Mouse (Mus musculus): ENCODE measurements around the gene Ormdl2. TPM values are rescaled to one million over a fixed set of nuclear protein-coding genes. Genes with fewer than 3 reads are reported as not detected.
A peak's percentile ranks its signal among the peaks of the same experiment; 100 is the strongest.
"Not testable (repeated sequence)": the region's sequence is repeated elsewhere in the genome, so short reads cannot be mapped to it uniquely, and the experiment has no call there.

Ormdl2 gene
- polyA plus RNA-seq, 1 experiment from 2014 or later = 23.6 TPM

GRCm38 (mm10) chr10:128843260-128843659 is 21.8 kb upstream of the Ormdl2 start:
- H3K9me3 ChIP-seq (ENCODE audit: control insufficient read depth, low read length) = no peaks in the 10 kb centered on the region
- H3K27me3 ChIP-seq (replicated peaks; ENCODE audit: control insufficient read depth, insufficient read depth, low read length) = no peaks in the 10 kb centered on the region
- 95% methylated on average over 5 of the region's 5 CpGs for WGBS
- H3K9ac ChIP-seq (ENCODE audit: low read depth, low read length) = no peak overlapping the region
- H3K27ac ChIP-seq (ENCODE audit: low read depth, low read length) = no peak overlapping the region
- no peak for ATAC-seq
- H3K4me2 ChIP-seq (ENCODE audit: low read length) = no peak overlapping the region
- H3K4me3 ChIP-seq (ENCODE audit: low read length) = no peak overlapping the region
- peaks cover 4% of the 10 kb centered on the region; the same call in 1 of the 2 replicates for H3K4me1 ChIP-seq (ENCODE audit: control insufficient read depth, insufficient read depth, low read depth, low read length)
- peaks cover 24% of the 10 kb centered on the region for H3K36me3 ChIP-seq (ENCODE audit: control insufficient read depth, insufficient read depth, low read length)

GRCm38 (mm10) chr10:128840612-128841011 is 19.2 kb upstream of the Ormdl2 start:
- Histone ChIP-seq H3K27me3 (replicated peaks; ENCODE audit: control insufficient read depth, insufficient read depth, low read length) (no peaks in the 10 kb centered on the region), H3K9ac (ENCODE audit: low read depth, low read length) (no peak overlapping the region), H3K36me3 (ENCODE audit: control insufficient read depth, insufficient read depth, low read length) (peaks cover 24% of the 10 kb centered on the region), H3K9me3 (ENCODE audit: control insufficient read depth, low read length) (no peaks in the 10 kb centered on the region), H3K4me2 (ENCODE audit: low read length) (no peak overlapping the region), H3K27ac (ENCODE audit: low read depth, low read length) (no peak overlapping the region), H3K4me1 (ENCODE audit: control insufficient read depth, insufficient read depth, low read depth, low read length) (peaks cover under 1% of the 10 kb centered on the region; the same call in 1 of the 2 replicates), H3K4me3 (ENCODE audit: low read length) (no peak overlapping the region)
- ATAC-seq = no peak

GRCm38 (mm10) chr10:128839434-128839833 is 18.0 kb upstream of the Ormdl2 start:
- peaks cover 26% of the 10 kb centered on the region for H3K36me3 ChIP-seq (ENCODE audit: control insufficient read depth, insufficient read depth, low read length)
- no peak overlapping the region for H3K9ac ChIP-seq (ENCODE audit: low read depth, low read length)
- H3K4me1 ChIP-seq (ENCODE audit: control insufficient read depth, insufficient read depth, low read depth, low read length) = no peaks in the 10 kb centered on the region
- H3K4me2 ChIP-seq (ENCODE audit: low read length) = no peak overlapping the region
- H3K4me3 ChIP-seq (ENCODE audit: low read length) = no peak overlapping the region
- no peak for ATAC-seq
- H3K27me3 ChIP-seq (replicated peaks; ENCODE audit: control insufficient read depth, insufficient read depth, low read length) = no peaks in the 10 kb centered on the region
- no peaks in the 10 kb centered on the region for H3K9me3 ChIP-seq (ENCODE audit: control insufficient read depth, low read length)
- H3K27ac ChIP-seq (ENCODE audit: low read depth, low read length) = no peak overlapping the region

GRCm38 (mm10) chr10:128837400-128837799 is 16.0 kb upstream of the Ormdl2 start:
- no peak overlapping the region for H3K9ac ChIP-seq (ENCODE audit: low read depth, low read length)
- H3K27ac ChIP-seq (ENCODE audit: low read depth, low read length) = no peak overlapping the region
- H3K36me3 ChIP-seq (ENCODE audit: control insufficient read depth, insufficient read depth, low read length) = peaks cover 26% of the 10 kb centered on the region
- H3K4me3 ChIP-seq (ENCODE audit: low read length) = no peak overlapping the region
- H3K4me2 ChIP-seq (ENCODE audit: low read length) = no peak overlapping the region
- H3K27me3 ChIP-seq (replicated peaks; ENCODE audit: control insufficient read depth, insufficient read depth, low read length) = no peaks in the 10 kb centered on the region
- no peaks in the 10 kb centered on the region for H3K9me3 ChIP-seq (ENCODE audit: control insufficient read depth, low read length)
- H3K4me1 ChIP-seq (ENCODE audit: control insufficient read depth, insufficient read depth, low read depth, low read length) = no peaks in the 10 kb centered on the region
- ATAC-seq = no peak

GRCm38 (mm10) chr10:128823821-128824220 is 2.4 kb upstream of the Ormdl2 start:
- Histone ChIP-seq H3K4me1 (ENCODE audit: control insufficient read depth, insufficient read depth, low read depth, low read length) (peaks cover 12% of the 10 kb centered on the region), H3K27me3 (replicated peaks; ENCODE audit: control insufficient read depth, insufficient read depth, low read length) (no peaks in the 10 kb centered on the region), H3K4me2 (ENCODE audit: low read length) (no peak overlapping the region), H3K9ac (ENCODE audit: low read depth, low read length) (no peak overlapping the region), H3K9me3 (ENCODE audit: control insufficient read depth, low read length) (no peaks in the 10 kb centered on the region), H3K36me3 (ENCODE audit: control insufficient read depth, insufficient read depth, low read length) (peaks cover 5% of the 10 kb centered on the region), H3K27ac (ENCODE audit: low read depth, low read length) (no peak overlapping the region), H3K4me3 (ENCODE audit: low read length) (no peak overlapping the region)
- no peak for ATAC-seq
- WGBS = 98% methylated on average over 9 of the region's 9 CpGs

DNA sequence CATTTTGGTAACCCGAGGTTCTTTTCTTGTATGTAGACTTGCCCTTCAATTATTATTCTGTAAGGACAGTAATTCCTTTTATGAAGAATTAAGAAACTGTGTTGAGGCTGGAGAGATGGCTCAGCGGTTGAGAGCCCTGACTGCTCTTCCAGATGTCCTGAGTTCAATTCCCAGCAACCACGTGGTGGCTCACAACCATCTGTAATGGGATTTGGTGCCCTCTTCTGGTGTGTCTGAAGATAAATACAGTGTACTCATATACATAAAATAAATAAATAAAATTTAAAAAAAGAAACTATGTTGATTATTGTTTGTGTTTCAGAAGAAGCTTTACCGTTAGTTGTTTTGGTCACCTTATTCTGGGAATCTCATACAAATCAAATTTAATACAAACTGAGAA is 1.6 kb upstream of the Ormdl2 start:
- H3K4me1 ChIP-seq (ENCODE audit: control insufficient read depth, insufficient read depth, low read depth, low read length) = peaks cover 12% of the 10 kb centered on the region
- not testable (repeated sequence) for H3K27me3 ChIP-seq (replicated peaks; ENCODE audit: control insufficient read depth, insufficient read depth, low read length); H3K4me3 ChIP-seq (ENCODE audit: low read length); ATAC-seq; H3K27ac ChIP-seq (ENCODE audit: low read depth, low read length); H3K36me3 ChIP-seq (ENCODE audit: control insufficient read depth, insufficient read depth, low read length); H3K9me3 ChIP-seq (ENCODE audit: control insufficient read depth, low read length); H3K9ac ChIP-seq (ENCODE audit: low read depth, low read length)
- WGBS = 81% methylated on average over 4 of the region's 4 CpGs
- peak overlapping the region; percentile 90; the same call in 1 of the 2 replicates for H3K4me2 ChIP-seq (ENCODE audit: low read length)

DNA sequence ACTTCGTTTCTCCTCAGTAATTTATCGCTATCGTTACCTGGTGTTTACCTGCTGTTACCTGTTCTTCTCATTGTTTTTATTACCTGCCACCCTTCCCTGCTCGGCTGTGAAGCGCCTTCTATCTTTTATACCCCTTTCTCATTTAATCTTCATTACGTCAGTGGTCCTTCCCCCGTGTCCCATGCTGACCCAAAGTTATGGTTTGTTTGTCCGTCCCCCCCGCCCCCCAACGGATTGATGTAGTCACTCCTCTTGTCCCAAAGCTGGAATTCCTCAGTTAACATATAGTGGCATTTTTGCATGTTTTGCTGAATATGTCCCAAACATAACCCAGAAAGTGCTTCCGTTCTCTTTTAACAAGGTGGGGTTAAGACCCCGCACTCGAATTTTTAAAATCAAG is 690 bp upstream of the Ormdl2 start:
- no peak for ATAC-seq
- Histone ChIP-seq H3K27me3 (replicated peaks; ENCODE audit: control insufficient read depth, insufficient read depth, low read length) (no peaks in the 10 kb centered on the region), H3K4me3 (ENCODE audit: low read length) (peak overlapping the region; percentile 86), H3K27ac (ENCODE audit: low read depth, low read length) (peak overlapping the region; percentile 66), H3K4me2 (ENCODE audit: low read length) (peak overlapping the region; percentile 90), H3K36me3 (ENCODE audit: control insufficient read depth, insufficient read depth, low read length) (peaks cover 17% of the 10 kb centered on the region), H3K9ac (ENCODE audit: low read depth, low read length) (peak overlapping the region; percentile 88), H3K9me3 (ENCODE audit: control insufficient read depth, low read length) (no peaks in the 10 kb centered on the region), H3K4me1 (ENCODE audit: control insufficient read depth, insufficient read depth, low read depth, low read length) (peaks cover 12% of the 10 kb centered on the region)
- 3% methylated on average over 13 of the region's 13 CpGs for WGBS

DNA sequence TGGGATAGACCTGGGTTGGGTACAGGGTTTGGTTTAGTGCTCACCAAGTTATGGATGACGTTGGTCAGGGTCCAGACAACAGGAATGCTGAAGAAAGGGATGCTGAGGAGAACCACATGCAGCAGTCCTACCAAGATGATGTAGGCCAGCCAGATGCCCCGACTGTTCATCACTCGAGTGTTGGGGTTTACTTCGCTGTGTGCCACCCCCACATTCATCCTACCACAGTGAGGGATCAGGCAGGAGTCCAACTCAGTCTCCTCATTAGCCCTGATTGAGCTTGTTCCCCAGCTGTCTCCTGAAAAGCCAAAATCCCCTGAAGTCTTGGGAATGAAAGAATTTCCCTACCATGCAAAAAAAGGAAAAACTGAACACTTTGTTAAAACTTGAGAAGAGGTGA is 1.2 kb downstream of the Ormdl2 start:
- WGBS = 81% methylated on average over 4 of the region's 4 CpGs
- Histone ChIP-seq H3K4me2 (ENCODE audit: low read length) (no peak overlapping the region), H3K27ac (ENCODE audit: low read depth, low read length) (no peak overlapping the region), H3K27me3 (replicated peaks; ENCODE audit: control insufficient read depth, insufficient read depth, low read length) (no peaks in the 10 kb centered on the region), H3K4me3 (ENCODE audit: low read length) (no peak overlapping the region), H3K9me3 (ENCODE audit: control insufficient read depth, low read length) (no peaks in the 10 kb centered on the region), H3K9ac (ENCODE audit: low read depth, low read length) (no peak overlapping the region), H3K4me1 (ENCODE audit: control insufficient read depth, insufficient read depth, low read depth, low read length) (peaks cover 12% of the 10 kb centered on the region), H3K36me3 (ENCODE audit: control insufficient read depth, insufficient read depth, low read length) (peaks cover 27% of the 10 kb centered on the region)
- ATAC-seq = no peak

- Histone ChIP-seq H3K36me3 (ENCODE audit: control insufficient read depth, insufficient read depth, low read length) (peaks cover 37% of the 10 kb centered on the region), H3K4me2 (ENCODE audit: low read length) (no peak within 1 kb of the TSS)
- ATAC-seq = no peak
Measured at GRCm38 (mm10) chr10:128817033-128817432, 4.4 kb downstream of the Ormdl2 start, which contains the start of gene Sarnp. Gene Sarnp (plus strand): TSS chr10:128817333.

DNA sequence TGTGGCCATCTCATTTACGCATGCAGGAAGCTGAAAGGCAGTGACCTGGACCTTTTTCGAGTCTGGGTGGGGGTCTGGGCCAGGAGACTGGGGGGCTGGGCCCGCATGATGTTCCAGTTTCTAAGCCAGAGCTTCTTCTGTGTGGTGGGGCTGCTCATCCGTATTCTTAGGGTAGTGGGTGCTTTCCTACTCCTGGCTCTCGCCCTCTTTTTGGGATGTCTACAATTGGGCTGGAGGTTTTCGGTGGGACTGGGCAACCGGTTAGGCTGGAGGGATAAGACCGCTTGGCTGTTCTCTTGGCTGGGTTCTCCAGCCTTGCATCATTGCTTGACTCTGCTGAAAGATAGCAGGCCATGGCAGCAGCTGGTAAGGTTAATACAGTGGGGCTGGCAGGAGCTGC is 14.4 kb downstream of the Ormdl2 start:
- Histone ChIP-seq H3K4me1 (ENCODE audit: control insufficient read depth, insufficient read depth, low read depth, low read length) (peaks cover 44% of the 10 kb centered on the region), H3K27ac (ENCODE audit: low read depth, low read length) (no peak overlapping the region), H3K4me3 (ENCODE audit: low read length) (peak overlapping the region; percentile 24), H3K27me3 (replicated peaks; ENCODE audit: control insufficient read depth, insufficient read depth, low read length) (no peaks in the 10 kb centered on the region), H3K9me3 (ENCODE audit: control insufficient read depth, low read length) (no peaks in the 10 kb centered on the region), H3K9ac (ENCODE audit: low read depth, low read length) (0 out of 2 replicates have a peak overlapping the region, but pooled peaks have one; percentile 9), H3K4me2 (ENCODE audit: low read length) (peak overlapping the region; percentile 76), H3K36me3 (ENCODE audit: control insufficient read depth, insufficient read depth, low read length) (no peaks in the 10 kb centered on the region)
- 93% methylated on average over 8 of the region's 8 CpGs for WGBS
- no peak for ATAC-seq

More at GRCm38 (mm10) chr10:128817033-128817432, 4.4 kb downstream of the Ormdl2 start, which contains the start of gene Sarnp:
- H3K27ac ChIP-seq (ENCODE audit: low read depth, low read length) = no peak within 1 kb of the TSS
- no peak within 1 kb of the TSS for H3K9ac ChIP-seq (ENCODE audit: low read depth, low read length)
- peaks cover 3% of the 10 kb centered on the region for H3K4me1 ChIP-seq (ENCODE audit: control insufficient read depth, insufficient read depth, low read depth, low read length)
- no peaks in the 10 kb centered on the region for H3K27me3 ChIP-seq (replicated peaks; ENCODE audit: control insufficient read depth, insufficient read depth, low read length)
- no peaks in the 10 kb centered on the region for H3K9me3 ChIP-seq (ENCODE audit: control insufficient read depth, low read length)
- no peak within 1 kb of the TSS for H3K4me3 ChIP-seq (ENCODE audit: low read length)
- 95% methylated on average over 13 of the region's 13 CpGs for WGBS

Data from hindbrain, embryonic 16.5 days (tissue).